Mouse (Mus musculus): ENCODE results near the gene Patz1. TPM values are rescaled to one million over a fixed set of nuclear protein-coding genes. Genes with fewer than 3 reads are reported as not detected.
A peak's percentile ranks its signal among the peaks of the same experiment; 100 is the strongest.

Patz1 gene
- polyA plus RNA-seq, 1 experiment from 2014 or later, result 61.7 TPM

GRCm38 (mm10) chr11:3289803-3290639 is 1.3 kb downstream of the Patz1 start:
- Histone ChIP-seq H3K4me3 (ENCODE audit: low read depth, low read length) (peak overlapping the region; percentile 85), H3K4me1 (ENCODE audit: control insufficient read depth, insufficient read depth, low read length) (peaks cover 29% of the 10 kb centered on the region), H3K9ac (ENCODE audit: low read length) (peak overlapping the region; percentile 97), H3K27ac (ENCODE audit: low read depth, low read length) (peak overlapping the region; percentile 100), H3K9me3 (replicated peaks; ENCODE audit: control insufficient read depth, low read length) (no peaks in the 10 kb centered on the region), H3K4me2 (ENCODE audit: low read length) (peak overlapping the region; percentile 99), H3K27me3 (replicated peaks; ENCODE audit: control insufficient read depth, insufficient read depth, low read length) (no peaks in the 10 kb centered on the region), H3K36me3 (ENCODE audit: control insufficient read depth, insufficient read depth, low read length) (peaks cover 20% of the 10 kb centered on the region)
- DNase-seq (ENCODE audit: low spot score) (peak; percentile 96), ATAC-seq (peak; percentile 52)
- under 1% methylated on average over 77 of the region's 92 CpGs for WGBS

GRCm38 (mm10) chr11:3290640-3291310 is 2.1 kb downstream of the Patz1 start:
- under 1% methylated on average over 50 of the region's 50 CpGs for whole genome bisulfite sequencing
- DNase-seq (ENCODE audit: low spot score), result peak; percentile 74
- Histone ChIP-seq H3K4me2 (ENCODE audit: low read length) (peak overlapping the region; percentile 99), H3K4me1 (ENCODE audit: control insufficient read depth, insufficient read depth, low read length) (peaks cover 34% of the 10 kb centered on the region), H3K9ac (ENCODE audit: low read length) (peak overlapping the region; percentile 97), H3K27me3 (replicated peaks; ENCODE audit: control insufficient read depth, insufficient read depth, low read length) (no peaks in the 10 kb centered on the region), H3K27ac (ENCODE audit: low read depth, low read length) (peak overlapping the region; percentile 100), H3K9me3 (replicated peaks; ENCODE audit: control insufficient read depth, low read length) (no peaks in the 10 kb centered on the region), H3K36me3 (ENCODE audit: control insufficient read depth, insufficient read depth, low read length) (peaks cover 27% of the 10 kb centered on the region), H3K4me3 (ENCODE audit: low read depth, low read length) (peak overlapping the region; percentile 85)
- ATAC-seq, result no peak

GRCm38 (mm10) chr11:3291311-3292061 is 2.8 kb downstream of the Patz1 start:
- DNase-seq (ENCODE audit: low spot score), result peak; percentile 21
- H3K4me1 ChIP-seq (ENCODE audit: control insufficient read depth, insufficient read depth, low read length), result peaks cover 40% of the 10 kb centered on the region
- WGBS, result under 1% methylated on average over 26 of the region's 26 CpGs

DNA sequence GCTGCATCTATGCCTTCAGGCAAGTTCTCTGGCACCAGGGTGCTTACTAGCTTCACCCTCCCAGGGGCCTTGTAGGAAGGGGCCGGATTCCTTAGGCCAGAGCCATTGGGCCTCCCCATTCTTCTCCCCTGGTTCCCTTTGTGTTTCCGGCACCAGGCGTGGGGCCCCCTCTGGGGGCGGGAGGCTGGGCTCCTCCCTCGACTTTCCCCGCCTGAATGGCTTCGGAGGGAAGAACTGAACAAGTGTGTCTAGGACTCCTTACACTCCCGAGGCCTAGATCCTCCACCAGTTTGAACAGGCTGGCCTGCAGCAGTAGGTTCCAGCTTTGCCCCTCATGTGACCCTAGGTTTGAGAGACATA is 3.4 kb downstream of the Patz1 start:
- H3K36me3 ChIP-seq (ENCODE audit: control insufficient read depth, insufficient read depth, low read length), result peaks cover 40% of the 10 kb centered on the region
- peak overlapping the region; percentile 85 for H3K4me3 ChIP-seq (ENCODE audit: low read depth, low read length)
- DNase-seq (ENCODE audit: low spot score), result peak; percentile 76
- H3K4me2 ChIP-seq (ENCODE audit: low read length), result peak overlapping the region; percentile 99
- peaks cover 39% of the 10 kb centered on the region for H3K4me1 ChIP-seq (ENCODE audit: control insufficient read depth, insufficient read depth, low read length)
- WGBS, result 0% methylated on average over 8 of the region's 8 CpGs
- peak; percentile 11 for ATAC-seq
- peak overlapping the region; percentile 97 for H3K9ac ChIP-seq (ENCODE audit: low read length)
- H3K27ac ChIP-seq (ENCODE audit: low read depth, low read length), result peak overlapping the region; percentile 100
- no peaks in the 10 kb centered on the region for H3K9me3 ChIP-seq (replicated peaks; ENCODE audit: control insufficient read depth, low read length)
- no peaks in the 10 kb centered on the region for H3K27me3 ChIP-seq (replicated peaks; ENCODE audit: control insufficient read depth, insufficient read depth, low read length)

More at GRCm38 (mm10) chr11:3291311-3292061, 2.8 kb downstream of the Patz1 start:
- H3K9me3 ChIP-seq (replicated peaks; ENCODE audit: control insufficient read depth, low read length), result no peaks in the 10 kb centered on the region
- H3K27ac ChIP-seq (ENCODE audit: low read depth, low read length), result peak overlapping the region; percentile 100
- peak overlapping the region; percentile 99 for H3K4me2 ChIP-seq (ENCODE audit: low read length)
- ATAC-seq, result no peak
- H3K4me3 ChIP-seq (ENCODE audit: low read depth, low read length), result peak overlapping the region; percentile 85
- peak overlapping the region; percentile 97 for H3K9ac ChIP-seq (ENCODE audit: low read length)
- peaks cover 34% of the 10 kb centered on the region for H3K36me3 ChIP-seq (ENCODE audit: control insufficient read depth, insufficient read depth, low read length)
- no peaks in the 10 kb centered on the region for H3K27me3 ChIP-seq (replicated peaks; ENCODE audit: control insufficient read depth, insufficient read depth, low read length)

- H3K9me3 ChIP-seq (replicated peaks; ENCODE audit: control insufficient read depth, low read length), result no peaks in the 10 kb centered on the region
- peaks cover 32% of the 10 kb centered on the region for H3K4me1 ChIP-seq (ENCODE audit: control insufficient read depth, insufficient read depth, low read length)
- DNase-seq (ENCODE audit: low spot score) (peak; percentile 83), ATAC-seq (peak; percentile 17)
- peaks cover 47% of the 10 kb centered on the region for H3K36me3 ChIP-seq (ENCODE audit: control insufficient read depth, insufficient read depth, low read length)
- WGBS, result under 1% methylated on average over 8 of the region's 8 CpGs
- no peaks in the 10 kb centered on the region for H3K27me3 ChIP-seq (replicated peaks; ENCODE audit: control insufficient read depth, insufficient read depth, low read length)
- H3K9ac ChIP-seq (ENCODE audit: low read length), result peak overlapping the region; percentile 97
- H3K4me2 ChIP-seq (ENCODE audit: low read length), result peak overlapping the region; percentile 99
- peak overlapping the region; percentile 85 for H3K4me3 ChIP-seq (ENCODE audit: low read depth, low read length)
- H3K27ac ChIP-seq (ENCODE audit: low read depth, low read length), result peak overlapping the region; percentile 100
Measured at GRCm38 (mm10) chr11:3292711-3293249, 4.1 kb downstream of the Patz1 start.

DNA sequence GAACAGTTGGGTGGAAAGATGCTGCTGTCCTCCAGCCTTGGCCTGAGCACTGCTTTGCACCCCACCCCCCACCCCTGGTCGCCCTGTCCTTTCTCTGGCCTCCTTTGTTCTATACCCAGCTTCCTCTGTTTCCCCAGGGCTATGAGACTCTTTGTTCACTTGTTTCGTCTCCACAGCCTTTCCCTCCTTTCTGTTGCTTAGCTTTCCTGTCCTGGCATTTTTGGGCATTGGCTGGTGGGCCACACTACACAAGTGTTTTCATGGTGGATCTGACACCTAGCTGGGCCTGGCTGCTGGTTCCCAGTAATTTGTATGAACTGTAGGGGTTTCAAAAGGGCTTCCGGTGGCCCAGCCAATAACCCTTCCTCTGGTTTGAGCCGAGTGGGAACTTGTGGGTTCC is 4.7 kb downstream of the Patz1 start:
- H3K9ac ChIP-seq (ENCODE audit: low read length), result peak overlapping the region; percentile 97
- H3K9me3 ChIP-seq (replicated peaks; ENCODE audit: control insufficient read depth, low read length), result no peaks in the 10 kb centered on the region
- peak overlapping the region; percentile 99 for H3K4me2 ChIP-seq (ENCODE audit: low read length)
- peaks cover 53% of the 10 kb centered on the region for H3K36me3 ChIP-seq (ENCODE audit: control insufficient read depth, insufficient read depth, low read length)
- no peaks in the 10 kb centered on the region for H3K27me3 ChIP-seq (replicated peaks; ENCODE audit: control insufficient read depth, insufficient read depth, low read length)
- 9% methylated on average over 4 of the region's 4 CpGs for WGBS
- ATAC-seq (no peak), DNase-seq (ENCODE audit: low spot score) (no peak)
- H3K27ac ChIP-seq (ENCODE audit: low read depth, low read length), result peak overlapping the region; percentile 100
- peaks cover 31% of the 10 kb centered on the region for H3K4me1 ChIP-seq (ENCODE audit: control insufficient read depth, insufficient read depth, low read length)
- H3K4me3 ChIP-seq (ENCODE audit: low read depth, low read length), result peak overlapping the region; percentile 85

GRCm38 (mm10) chr11:3294641-3295040 is 6.0 kb downstream of the Patz1 start:
- H3K9me3 ChIP-seq (replicated peaks; ENCODE audit: control insufficient read depth, low read length), result no peaks in the 10 kb centered on the region
- no peak for DNase-seq (ENCODE audit: low spot score)
- H3K4me1 ChIP-seq (ENCODE audit: control insufficient read depth, insufficient read depth, low read length), result peaks cover 31% of the 10 kb centered on the region
- peak overlapping the region; percentile 99 for H3K4me2 ChIP-seq (ENCODE audit: low read length)
- H3K27ac ChIP-seq (ENCODE audit: low read depth, low read length), result peak overlapping the region; percentile 100; the same call in 1 of the 2 replicates
- H3K9ac ChIP-seq (ENCODE audit: low read length), result peak overlapping the region; percentile 97
- H3K4me3 ChIP-seq (ENCODE audit: low read depth, low read length), result peak overlapping the region; percentile 85; the same call in 1 of the 2 replicates
- H3K36me3 ChIP-seq (ENCODE audit: control insufficient read depth, insufficient read depth, low read length), result peaks cover 66% of the 10 kb centered on the region
- no peaks in the 10 kb centered on the region for H3K27me3 ChIP-seq (replicated peaks; ENCODE audit: control insufficient read depth, insufficient read depth, low read length)
- no peak for ATAC-seq
- 80% methylated on average over 2 of the region's 2 CpGs for WGBS

DNA sequence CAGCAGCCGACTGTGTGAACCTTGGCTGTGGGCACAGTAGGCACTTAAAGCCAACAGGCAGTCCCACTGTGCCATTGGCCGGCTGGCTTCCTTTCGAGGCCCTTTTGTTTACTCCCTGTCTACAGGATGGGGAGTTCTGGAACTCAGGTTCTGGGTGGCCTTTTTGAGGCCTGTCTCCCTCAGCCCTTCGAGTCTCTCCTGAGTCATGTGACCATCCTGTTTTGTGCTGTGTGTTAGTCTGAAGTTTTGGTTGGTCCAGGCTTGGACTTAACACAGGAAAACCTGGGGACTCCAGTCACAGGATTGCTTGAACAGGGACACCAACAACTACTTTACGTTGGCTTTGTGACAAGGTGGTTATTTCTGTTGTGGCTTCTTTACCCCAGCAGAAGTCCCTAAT is 7.4 kb downstream of the Patz1 start:
- no peak for DNase-seq (ENCODE audit: low spot score)
- ATAC-seq, result no peak
- Histone ChIP-seq H3K36me3 (ENCODE audit: control insufficient read depth, insufficient read depth, low read length) (peaks cover 80% of the 10 kb centered on the region), H3K27ac (ENCODE audit: low read depth, low read length) (no peak overlapping the region), H3K4me1 (ENCODE audit: control insufficient read depth, insufficient read depth, low read length) (peaks cover 31% of the 10 kb centered on the region), H3K9me3 (replicated peaks; ENCODE audit: control insufficient read depth, low read length) (no peaks in the 10 kb centered on the region), H3K27me3 (replicated peaks; ENCODE audit: control insufficient read depth, insufficient read depth, low read length) (no peaks in the 10 kb centered on the region), H3K4me2 (ENCODE audit: low read length) (peak overlapping the region; percentile 17; the same call in 1 of the 2 replicates), H3K9ac (ENCODE audit: low read length) (peak overlapping the region; percentile 40), H3K4me3 (ENCODE audit: low read depth, low read length) (no peak overlapping the region)
- WGBS, result 55% methylated on average over 5 of the region's 5 CpGs

All from forebrain, embryonic 14.5 days (tissue).